Comparison of ENCODE assay signal across 11 mouse cellular contexts in genomic region chr12:86790100-86790848, GRCm38 (mm10). TPM values are rescaled to one million over a fixed set of nuclear protein-coding genes. Genes with fewer than 3 reads are reported as not detected.
DNase-seq lines count a peak whose midpoint lies in the region; ATAC-seq and TF ChIP-seq lines count a peak whose summit lies in the region.
"Had no signal": no experiment of that assay in that cellular context is flagged by ENCODE, and none has a peak within 500 bp of the region (broad histone marks: within the 10 kb centered on the region; RNA-seq: fewer than 3 reads in every experiment).

No protein-coding gene starts in this region.

- 0 out of 2 replicates have a peak overlapping the region, but pooled peaks have one; percentile 10 for H3K27ac ChIP-seq in left cerebral cortex, adult 2 months
- H3K27ac ChIP-seq in forebrain, embryonic 15.5 days (replicated peaks) = 0 out of 2 replicates have a peak overlapping the region, but pooled peaks have one; percentile 24
- peak overlapping the region; percentile 1; the same call in 1 of the 2 replicates for H3K27ac ChIP-seq in midbrain, embryonic 16.5 days (ENCODE audit: low read length)
- no peak overlapping the region for H3K27ac ChIP-seq in intestine, embryonic 16.5 days (ENCODE audit: low read length)

- ATAC-seq in forebrain, embryonic 15.5 days (replicated peaks) = no peak
- ATAC-seq in midbrain, embryonic 16.5 days = peak; percentile 29; the same call in 1 of the 2 replicates
- ATAC-seq in intestine, embryonic 16.5 days = no peak
- ATAC-seq: activated CD4-positive, CD25-positive, alpha-beta regulatory T cell, adult 4 months had no signal

- H3K4me2 ChIP-seq in forebrain, embryonic 15.5 days (replicated peaks) = no peak overlapping the region
- H3K4me2 ChIP-seq in midbrain, embryonic 16.5 days (ENCODE audit: low read length) = no peak overlapping the region
- H3K4me2 ChIP-seq in intestine, embryonic 16.5 days (ENCODE audit: low read depth, low read length) = no peak overlapping the region

- peaks cover 37% of the 10 kb centered on the region for H3K4me1 ChIP-seq in forebrain, embryonic 15.5 days
- peaks cover 17% of the 10 kb centered on the region for H3K4me1 ChIP-seq in midbrain, embryonic 16.5 days (ENCODE audit: control insufficient read depth, insufficient read depth, low read length)
- peaks cover 16% of the 10 kb centered on the region; the same call in 1 of the 2 replicates for H3K4me1 ChIP-seq in intestine, embryonic 16.5 days (ENCODE audit: control insufficient read depth, insufficient read depth, low read length)

- WGBS in forebrain, embryonic 15.5 days = 30% methylated on average over 6 of the region's 6 CpGs
- WGBS in midbrain, embryonic 16.5 days = 20% methylated on average over 6 of the region's 6 CpGs
- 50% methylated on average over 6 of the region's 6 CpGs for WGBS in intestine, embryonic 16.5 days

- peak; percentile 77 to 81 for DNase-seq in adrenal gland, postnatal 36 days
- DNase-seq in adrenal gland, postnatal 14 days = no peak
- DNase-seq in left cerebral cortex, adult 2 months (ENCODE audit: extremely low spot score in 1 of 2, low spot score in 2 of 2) = no peak
- no peak for DNase-seq in left cerebral cortex, postnatal 25 days (ENCODE audit: low spot score in 2 of 2)
- DNase-seq in retina, embryonic 14.5 days (ENCODE audit: low spot score) = no peak

- H3K36me3 ChIP-seq in forebrain, embryonic 15.5 days = no peaks in the 10 kb centered on the region
- H3K36me3 ChIP-seq in midbrain, embryonic 16.5 days (ENCODE audit: control insufficient read depth, insufficient read depth, low read length) = no peaks in the 10 kb centered on the region
- H3K36me3 ChIP-seq in intestine, embryonic 16.5 days (ENCODE audit: control insufficient read depth, insufficient read depth, low read length) = no peaks in the 10 kb centered on the region

- TF ChIP-seq CTCF in left cerebral cortex, adult 2 months (IDR thresholded peaks at IDR 0.05) = no peak

- intact Hi-C loops in left cerebral cortex, adult 2 months (cut with DNase I) = no loop called here
- intact Hi-C loops in left cerebral cortex, postnatal 25 days (cut with DNase I) = no loop called here

- H3K27me3 ChIP-seq in forebrain, embryonic 15.5 days = no peaks in the 10 kb centered on the region
- no peaks in the 10 kb centered on the region for H3K27me3 ChIP-seq in midbrain, embryonic 16.5 days (ENCODE audit: control insufficient read depth, insufficient read depth, low read depth, low read length)
- H3K27me3 ChIP-seq in intestine, embryonic 16.5 days (replicated peaks; ENCODE audit: control insufficient read depth, insufficient read depth, low read length) = no peaks in the 10 kb centered on the region

- no peaks in the 10 kb centered on the region for H3K9me3 ChIP-seq in forebrain, embryonic 15.5 days
- H3K9me3 ChIP-seq in midbrain, embryonic 16.5 days (replicated peaks; ENCODE audit: control insufficient read depth, low read length, poor library complexity, severe bottlenecking) = no peaks in the 10 kb centered on the region
- H3K9me3 ChIP-seq in intestine, embryonic 16.5 days (ENCODE audit: control insufficient read depth, low read length) = no peaks in the 10 kb centered on the region

- no peak overlapping the region for H3K4me3 ChIP-seq in left cerebral cortex, adult 2 months
- no peak overlapping the region for H3K4me3 ChIP-seq in forebrain, embryonic 15.5 days
- no peak overlapping the region for H3K4me3 ChIP-seq in midbrain, embryonic 16.5 days (ENCODE audit: low read depth, low read length)
- H3K4me3 ChIP-seq in intestine, embryonic 16.5 days (ENCODE audit: low read length) = no peak overlapping the region

- no peak overlapping the region for H3K9ac ChIP-seq in forebrain, embryonic 15.5 days (replicated peaks)
- no peak overlapping the region for H3K9ac ChIP-seq in midbrain, embryonic 16.5 days (ENCODE audit: low read depth, low read length)
- no peak overlapping the region for H3K9ac ChIP-seq in intestine, embryonic 16.5 days (ENCODE audit: low read depth, low read length)

RNA-seq across cellular contexts. Expression of gene Lrrc74a, which starts 56.1 kb away (rescaled TPM):
- total RNA-seq in adrenal gland, postnatal 36 days (2021) = not detected
- not detected in 2 replicates for total RNA-seq in adrenal gland, postnatal 14 days (2021)
- total RNA-seq in left cerebral cortex, adult 2 months (2021) = not detected
- total RNA-seq in left cerebral cortex, postnatal 25 days (2021) = not detected
- polyA plus RNA-seq in forebrain, embryonic 15.5 days (2015; fragmentation: Nextera tagmentation; extraction: Ambion mirVana) = not detected in 2 replicates
- polyA plus RNA-seq in midbrain, embryonic 16.5 days (2015; fragmentation: Nextera tagmentation; extraction: Ambion mirVana) = not detected in 2 replicates
- not detected in 2 replicates for polyA plus RNA-seq in intestine, embryonic 16.5 days (2015; fragmentation: Nextera tagmentation; extraction: Ambion mirVana)
- total RNA-seq: gastrocnemius, postnatal 10 days; layer of hippocampus, postnatal 14 days had no signal
- polyA plus RNA-seq: activated CD4-positive, CD25-positive, alpha-beta regulatory T cell, adult 4 months had no signal

Comparison
In these comparisons a context has a peak if more than half of its experiments do, and no peak if none do; other contexts are left out.
1. DNase-seq: peak in adrenal gland, postnatal 36 days (2 of 2); none in adrenal gland, postnatal 14 days (single experiment), left cerebral cortex, adult 2 months (0 of 2), left cerebral cortex, postnatal 25 days (0 of 2) and retina, embryonic 14.5 days (single experiment).